12 mouse cellular contexts compared by ENCODE assay signal in genomic region chr11:17086106-17086505, GRCm38 (mm10). TPM values are rescaled to one million over a fixed set of nuclear protein-coding genes. Genes with fewer than 3 reads are reported as not detected.
DNase-seq lines count a peak whose midpoint lies in the region; ATAC-seq and TF ChIP-seq lines count a peak whose summit lies in the region.
"Had no signal": no experiment of that assay in that cellular context is flagged by ENCODE, and none has a peak within 500 bp of the region (broad histone marks: within the 10 kb centered on the region; RNA-seq: fewer than 3 reads in every experiment).

No protein-coding gene starts in this region.

- no peak for TF ChIP-seq EP300 in heart, postnatal 0 days (IDR thresholded peaks at IDR 0.05; ENCODE audit: low read depth)

- no peak for DNase-seq in heart, postnatal 0 days (ENCODE audit: low spot score)
- no peak for DNase-seq in heart, adult 8-10 months (ENCODE audit: low spot score)
- DNase-seq in brain, adult 2 months (ENCODE audit: low read depth, low spot score), result peak; percentile 38
- DNase-seq in mesoderm, embryonic 11.5 days (ENCODE audit: low read depth, low spot score), result peak; percentile 11
- DNase-seq in ovary, postnatal 36 days (ENCODE audit: low spot score), result no peak
- DNase-seq: cerebellum, postnatal 10 days; layer of hippocampus, adult 9-11 months; liver had no signal

- H3K27ac ChIP-seq in heart, postnatal 0 days (ENCODE audit: low read depth), result no peak overlapping the region
- H3K27ac ChIP-seq: forebrain, embryonic 12.5 days; heart, embryonic 15.5 days had no signal

- H3K4me3 ChIP-seq in heart, postnatal 0 days (ENCODE audit: low read depth, low read length), result no peak overlapping the region
- peak overlapping the region; percentile 7 for H3K4me3 ChIP-seq in megakaryocyte, embryonic 14.5 days (replicated peaks)
- H3K4me3 ChIP-seq: forebrain, embryonic 12.5 days; heart, embryonic 15.5 days had no signal

- no peak overlapping the region for H3K4me2 ChIP-seq in heart, postnatal 0 days (ENCODE audit: low read depth, low read length)
- H3K4me2 ChIP-seq: forebrain, embryonic 12.5 days; heart, embryonic 15.5 days had no signal

- no peaks in the 10 kb centered on the region for H3K27me3 ChIP-seq in heart, postnatal 0 days (ENCODE audit: control insufficient read depth, insufficient read depth, low read length)
- H3K27me3 ChIP-seq in megakaryocyte, embryonic 14.5 days (replicated peaks), result no peaks in the 10 kb centered on the region
- H3K27me3 ChIP-seq: forebrain, embryonic 12.5 days; heart, embryonic 15.5 days had no signal

- H3K36me3 ChIP-seq in heart, postnatal 0 days (replicated peaks; ENCODE audit: control insufficient read depth, insufficient read depth, low read length), result no peaks in the 10 kb centered on the region
- H3K36me3 ChIP-seq in megakaryocyte, embryonic 14.5 days (replicated peaks; ENCODE audit: low read length), result no peaks in the 10 kb centered on the region
- H3K36me3 ChIP-seq: forebrain, embryonic 12.5 days; heart, embryonic 15.5 days had no signal

- H3K9ac ChIP-seq in heart, postnatal 0 days (replicated peaks; ENCODE audit: low read depth, low read length), result no peak overlapping the region
- H3K9ac ChIP-seq: forebrain, embryonic 12.5 days; heart, embryonic 15.5 days had no signal

- peaks cover 6% of the 10 kb centered on the region; the same call in 1 of the 2 replicates for H3K4me1 ChIP-seq in heart, postnatal 0 days (ENCODE audit: control insufficient read depth, insufficient read depth)
- H3K4me1 ChIP-seq in megakaryocyte, embryonic 14.5 days, result peaks cover 16% of the 10 kb centered on the region
- H3K4me1 ChIP-seq: forebrain, embryonic 12.5 days had no signal

- no peaks in the 10 kb centered on the region for H3K9me3 ChIP-seq in heart, postnatal 0 days (replicated peaks; ENCODE audit: control insufficient read depth, low read length)
- no peaks in the 10 kb centered on the region for H3K9me3 ChIP-seq in megakaryocyte, embryonic 14.5 days
- H3K9me3 ChIP-seq: forebrain, embryonic 12.5 days; heart, embryonic 15.5 days had no signal

- ATAC-seq in heart, postnatal 0 days (ENCODE audit: insufficient read depth, low read depth), result peak; percentile 66
- ATAC-seq in megakaryocyte, adult 5-6 weeks (ENCODE audit: poor library complexity, severe bottlenecking), result no peak

- 26% methylated on average over 5 of the region's 5 CpGs for WGBS in heart, postnatal 0 days

- TF ChIP-seq CTCF in heart, postnatal 0 days (IDR thresholded peaks at IDR 0.05; ENCODE audit: low read depth), result no peak

RNA-seq across cellular contexts. Expression of gene Plek, which starts 33.9 kb away (rescaled TPM):
- 1.6 and 2.6 TPM in 2 replicates for total RNA-seq in heart, postnatal 0 days (2014; rRNA removed; ENCODE audit: low replicate concordance)
- polyA plus RNA-seq in heart, postnatal 0 days (2015; fragmentation: Nextera tagmentation; extraction: Ambion mirVana), result 1.3 and 1.5 TPM in 2 replicates
- total RNA-seq in heart, adult 8-10 months (2022), result 1 to 10 TPM; 3.6 to 7.9 (median 4.4) TPM
- 5.5 and 36.0 TPM in 2 replicates for polyA plus RNA-seq in megakaryocyte, embryonic 14.5 days (2012; ENCODE audit: insufficient read depth, low replicate concordance)
- total RNA-seq in megakaryocyte, adult 5-6 weeks (2015), result 117 and 124 TPM in 2 replicates
- 132 and 133 TPM in 2 replicates for total RNA-seq in megakaryocyte, adult 5-6 weeks (2017)

RNA-seq across cellular contexts. Expression of gene Cnrip1, which starts 34.7 kb away (rescaled TPM):
- total RNA-seq in heart, postnatal 0 days (2014; rRNA removed; ENCODE audit: low replicate concordance), result 2.4 and 4.9 TPM in 2 replicates
- polyA plus RNA-seq in heart, postnatal 0 days (2015; fragmentation: Nextera tagmentation; extraction: Ambion mirVana), result 9.0 and 9.2 TPM in 2 replicates
- total RNA-seq in heart, adult 8-10 months (2022), result 1 to 10 TPM; 3.0 to 3.4 (median 3.2) TPM
- 0.21 TPM in 1 of 2 replicates, not detected in the other for polyA plus RNA-seq in megakaryocyte, embryonic 14.5 days (2012; ENCODE audit: insufficient read depth, low replicate concordance)
- 0.51 and 0.89 TPM in 2 replicates for total RNA-seq in megakaryocyte, adult 5-6 weeks (2015)
- total RNA-seq in megakaryocyte, adult 5-6 weeks (2017), result 0.66 TPM in 1 of 2 replicates, not detected in the other

Comparison
In these comparisons a context has a peak if more than half of its experiments do, and no peak if none do; other contexts are left out.
1. DNase-seq: peak in brain, adult 2 months (single experiment) and mesoderm, embryonic 11.5 days (single experiment); none in heart, postnatal 0 days (single experiment), heart, adult 8-10 months (single experiment) and ovary, postnatal 36 days (single experiment).
2. RNA of gene Plek, which starts 33.9 kb away (total RNA-seq): 117 to 133 TPM in megakaryocyte, adult 5-6 weeks; 3.6 to 7.9 TPM in heart, adult 8-10 months and 1.6 to 2.6 TPM in heart, postnatal 0 days; every median in the first group is over 10 times any median in the second.